Mouse (Mus musculus) liver, embryonic 16.5 days (tissue): ENCODE results near the gene Zbtb16. TPM values are rescaled to one million over a fixed set of nuclear protein-coding genes. Genes with fewer than 3 reads are reported as not detected.

Experiments
- ATAC-seq: fragments of 200-750 bp; cut with Nextera tagmentation; 2 replicates; pipeline ENCODE4 v1.8.0; 2017; ENCODE audit warnings: low read depth, mild to moderate bottlenecking, moderate number of reproducible peaks, moderate library complexity
- H3K27ac ChIP-seq: fragments of 300-500 bp; sonication (generic); 2 replicates; pipeline ENCODE4 v1.5.1; 2014; ENCODE audit warnings: mild to moderate bottlenecking, low read length
- H3K27me3 ChIP-seq: fragments of 300-500 bp; sonication (generic); 2 replicates; pipeline ENCODE4 v1.6.1; 2014; ENCODE audit warnings: low read depth, low read length, mixed read lengths; ENCODE audit not compliant: control insufficient read depth, insufficient read depth
- H3K36me3 ChIP-seq: fragments of 300-500 bp; sonication (generic); 2 replicates; pipeline ENCODE4 v1.6.1; 2014; ENCODE audit warnings: mild to moderate bottlenecking; ENCODE audit not compliant: control insufficient read depth, insufficient read depth
- H3K4me1 ChIP-seq: fragments of 300-500 bp; sonication (generic); 2 replicates; pipeline ENCODE4 v1.6.1; 2014; ENCODE audit warnings: low read depth, low read length, mixed read lengths; ENCODE audit not compliant: control insufficient read depth
- H3K4me2 ChIP-seq: fragments of 300-500 bp; sonication (generic); 2 replicates; pipeline ENCODE4 v1.6.1; 2014; ENCODE audit warnings: low read depth, low read length, mixed read lengths
- H3K4me3 ChIP-seq: fragments of 300-500 bp; sonication (generic); 2 replicates; pipeline ENCODE4 v1.5.1; 2014; ENCODE audit warnings: low read depth, mild to moderate bottlenecking, low read length
- H3K9ac ChIP-seq: fragments of 300-500 bp; sonication (generic); 2 replicates; pipeline ENCODE4 v1.6.1; 2014; ENCODE audit warnings: low read depth, low read length
- H3K9me3 ChIP-seq: fragments of 300-500 bp; sonication (generic); replicated peaks from 2 replicates; pipeline ENCODE4 v1.6.1; 2016; ENCODE audit warnings: low read length; ENCODE audit not compliant: control insufficient read depth
- WGBS: fragments of 180-500 bp; shearing (Covaris S2); extraction: QIAGEN DNeasy Blood & Tissue Kit; methylation state at CpG from one replicate; pipeline ENCODE4 v1.1.7; 2014; ENCODE audit not compliant: insufficient replicate concordance; 5-methylcytosine and 5-hydroxymethylcytosine counted together
- polyA plus RNA-seq: library from polyadenylated mRNA; unstranded; fragments of >200 nt; fragmentation: Nextera tagmentation; extraction: Ambion mirVana; gene quantifications from 2 replicates; pipeline ENCODE4 v1.2.1, GENCODE M21; 2015

The Zbtb16 gene
- polyA plus RNA-seq, 1 experiment from 2014 or later = 1.1 TPM

- H3K27me3 ChIP-seq = no peaks in the 10 kb centered on the region
- ATAC-seq = no peak
- H3K4me2 ChIP-seq = no peak overlapping the region
- H3K9me3 ChIP-seq = no peaks in the 10 kb centered on the region
- H3K9ac ChIP-seq = no peak overlapping the region
- H3K4me1 ChIP-seq = no peaks in the 10 kb centered on the region
- H3K27ac ChIP-seq = no peak overlapping the region
- no peak overlapping the region for H3K4me3 ChIP-seq
- H3K36me3 ChIP-seq = no peaks in the 10 kb centered on the region
- 58% methylated on average over 7 of the region's 7 CpGs for WGBS
Measured at GRCm38 (mm10) chr9:48607417-48607816, 228.6 kb downstream of the Zbtb16 start.

- H3K27ac ChIP-seq = no peak overlapping the region
- no peak for ATAC-seq
- no peak overlapping the region for H3K4me3 ChIP-seq
- H3K9ac ChIP-seq = no peak overlapping the region
- H3K4me2 ChIP-seq = no peak overlapping the region
- 51% methylated on average over 7 of the region's 7 CpGs for WGBS
- H3K9me3 ChIP-seq = no peaks in the 10 kb centered on the region
- H3K4me1 ChIP-seq = no peaks in the 10 kb centered on the region
- H3K36me3 ChIP-seq = no peaks in the 10 kb centered on the region
- no peaks in the 10 kb centered on the region for H3K27me3 ChIP-seq
Measured at GRCm38 (mm10) chr9:48606171-48606570, 229.9 kb downstream of the Zbtb16 start.

GRCm38 (mm10) chr9:48605697-48606096, 230.3 kb downstream of the Zbtb16 start:
- no peaks in the 10 kb centered on the region for H3K27me3 ChIP-seq
- 57% methylated on average over 5 of the region's 5 CpGs for WGBS
- no peak overlapping the region for H3K4me2 ChIP-seq
- no peaks in the 10 kb centered on the region for H3K36me3 ChIP-seq
- H3K9me3 ChIP-seq = no peaks in the 10 kb centered on the region
- H3K9ac ChIP-seq = no peak overlapping the region
- no peak overlapping the region for H3K4me3 ChIP-seq
- no peaks in the 10 kb centered on the region for H3K4me1 ChIP-seq
- ATAC-seq = no peak
- no peak overlapping the region for H3K27ac ChIP-seq

- Histone ChIP-seq H3K27me3 (no peaks in the 10 kb centered on the region), H3K9ac (no peak within 1 kb of the TSS), H3K9me3 (no peaks in the 10 kb centered on the region), H3K4me1 (no peaks in the 10 kb centered on the region), H3K36me3 (no peaks in the 10 kb centered on the region), H3K4me2 (no peak within 1 kb of the TSS), H3K27ac (no peak within 1 kb of the TSS), H3K4me3 (no peak within 1 kb of the TSS)
- no peak for ATAC-seq
- 30% methylated on average over 8 of the region's 8 CpGs for WGBS
Measured at GRCm38 (mm10) chr9:48604939-48605598, 231.0 kb downstream of the Zbtb16 start, which contains the start of gene Nnmt. Gene Nnmt, minus strand, starts transcription at chr9:48605153.

Other genes starting within 250 kb of the Zbtb16 start
- 0.37 and 0.44 TPM in 2 replicates for gene Nnmt, start 231.1 kb downstream of the Zbtb16 start, polyA plus RNA-seq
- 0.09 TPM in 1 of 2 replicates, not detected in the other for gene Htr3a, start 74.9 kb upstream of the Zbtb16 start, polyA plus RNA-seq
- gene Htr3b, start 128.8 kb upstream of the Zbtb16 start, polyA plus RNA-seq = not detected in 2 replicates
- gene Usp28, start 149.2 kb upstream of the Zbtb16 start, polyA plus RNA-seq = 5.9 and 6.3 TPM in 2 replicates
- gene Zw10, start 219.4 kb upstream of the Zbtb16 start, polyA plus RNA-seq = 18.7 and 19.3 TPM in 2 replicates
- gene Tmprss5, start 245.0 kb upstream of the Zbtb16 start, polyA plus RNA-seq = not detected in 2 replicates